Mouse (Mus musculus): ENCODE measurements around the gene Tab2.
"Not testable (repeated sequence)": the region's sequence is repeated elsewhere in the genome, so short reads cannot be mapped to it uniquely, and the experiment has no call there.

The Tab2 gene

DNA sequence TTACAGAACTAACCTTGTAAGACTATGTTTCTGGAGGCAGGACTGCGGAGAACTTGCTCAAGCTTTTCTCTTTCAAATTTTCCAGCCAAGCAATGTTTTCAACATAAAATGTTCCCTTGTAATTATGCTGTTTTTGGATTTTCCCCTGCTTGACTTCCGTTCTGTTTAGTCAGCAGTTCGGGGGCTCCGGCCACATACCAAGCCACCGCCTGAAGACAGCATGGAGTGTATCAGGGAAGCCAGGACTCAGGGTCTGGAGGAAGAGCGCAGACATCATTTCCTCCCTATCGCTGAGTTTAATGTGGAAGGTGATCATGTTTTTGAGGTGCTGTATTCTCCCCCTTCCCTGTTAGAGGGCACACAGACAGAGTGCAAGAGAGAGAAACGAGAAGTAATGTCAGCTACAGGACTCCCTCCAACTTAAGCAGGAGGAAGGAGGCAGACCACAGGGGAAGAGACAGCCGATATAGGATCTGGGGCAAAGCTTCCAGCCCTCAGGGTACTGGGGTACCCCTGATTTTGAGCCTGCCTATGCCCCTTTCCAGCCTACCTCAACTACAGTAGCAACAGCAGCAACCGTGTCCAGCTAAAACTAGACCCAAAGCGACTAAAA, 67.7 kb downstream of the Tab2 start:
- DNase-seq (ENCODE audit: low read depth, low spot score), result no peak

DNA sequence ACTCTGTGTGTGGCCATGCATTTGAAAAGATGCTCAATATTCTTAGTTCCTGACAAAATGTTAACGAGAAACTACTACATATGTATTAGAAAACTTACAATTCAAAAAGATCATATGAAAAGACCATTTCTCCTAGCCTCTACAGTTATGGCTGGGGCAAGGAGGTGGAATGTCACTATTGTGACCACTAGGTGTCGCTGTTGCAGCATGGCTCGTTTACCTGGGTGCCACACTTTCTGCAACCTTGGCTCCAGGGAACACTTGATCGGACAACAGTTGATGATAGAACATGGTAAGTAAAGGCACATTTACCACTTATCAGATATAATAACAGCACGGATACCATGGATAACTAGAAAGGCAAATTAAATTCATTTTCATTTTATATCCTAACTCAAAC, 72.5 kb downstream of the Tab2 start:
- DNase-seq (ENCODE audit: low read depth, low spot score), result peak; percentile 80

DNA sequence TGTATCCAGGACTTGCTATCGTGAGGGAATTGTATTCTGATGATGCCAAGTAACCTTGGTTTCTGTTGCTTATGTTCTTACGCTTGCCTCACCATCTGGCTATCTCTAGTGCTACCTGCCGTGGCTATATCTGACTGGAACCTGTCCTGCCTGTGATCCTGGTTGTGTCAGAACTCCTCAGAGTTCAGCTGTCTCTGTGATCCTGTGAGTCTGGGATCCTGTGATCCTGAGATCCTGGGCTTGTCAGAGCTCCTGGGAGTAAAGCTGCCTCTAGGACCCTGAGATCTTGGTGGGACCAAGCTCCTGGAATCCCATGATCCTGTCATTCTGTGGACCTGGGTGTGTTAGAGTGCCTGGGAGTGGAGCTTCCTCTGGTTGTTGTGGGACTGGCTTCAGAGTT, 74.1 kb downstream of the Tab2 start:
- no peak for DNase-seq (ENCODE audit: low read depth, low spot score)

DNA sequence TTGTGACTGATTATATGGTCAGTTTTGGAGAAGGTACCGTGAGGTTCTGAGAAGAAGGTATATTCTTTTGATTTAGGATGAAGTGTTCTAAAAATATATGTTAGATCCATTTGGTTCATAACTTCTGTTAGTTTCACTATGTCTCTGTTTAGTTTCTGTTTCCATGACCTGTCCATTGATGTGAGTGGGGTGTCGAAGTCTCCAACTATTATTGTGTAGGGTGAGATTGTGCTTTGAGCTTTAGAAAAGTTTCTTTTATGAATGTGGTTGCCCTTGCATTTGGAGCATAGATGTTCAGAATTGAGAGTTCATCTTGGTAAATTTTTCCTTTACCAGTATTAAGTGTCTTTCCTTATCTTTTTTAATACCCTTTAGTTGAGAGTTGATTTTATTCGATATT, 75.7 kb downstream of the Tab2 start:
- not testable (repeated sequence) for DNase-seq (ENCODE audit: low read depth, low spot score)

DNA sequence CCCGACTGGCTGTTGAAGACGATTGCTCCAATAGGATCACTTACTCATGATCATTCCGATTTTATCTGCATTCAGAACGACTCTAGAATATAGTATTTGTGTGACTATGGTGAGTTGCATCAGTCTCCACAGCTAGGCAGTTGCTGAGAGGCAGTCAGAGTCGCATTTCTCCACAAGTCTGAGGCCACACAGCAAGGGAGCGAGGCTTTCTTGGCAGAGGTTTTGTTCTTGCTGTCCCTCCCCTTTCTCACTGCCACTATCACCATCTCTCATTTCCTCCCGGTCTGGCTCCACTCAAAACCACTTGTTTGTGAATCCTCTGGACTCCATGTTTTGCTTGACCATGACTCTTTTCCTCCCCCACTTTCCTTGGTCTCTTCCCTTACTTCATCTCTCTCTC, 81.8 kb downstream of the Tab2 start:
- no peak for DNase-seq (ENCODE audit: low read depth, low spot score)

DNA sequence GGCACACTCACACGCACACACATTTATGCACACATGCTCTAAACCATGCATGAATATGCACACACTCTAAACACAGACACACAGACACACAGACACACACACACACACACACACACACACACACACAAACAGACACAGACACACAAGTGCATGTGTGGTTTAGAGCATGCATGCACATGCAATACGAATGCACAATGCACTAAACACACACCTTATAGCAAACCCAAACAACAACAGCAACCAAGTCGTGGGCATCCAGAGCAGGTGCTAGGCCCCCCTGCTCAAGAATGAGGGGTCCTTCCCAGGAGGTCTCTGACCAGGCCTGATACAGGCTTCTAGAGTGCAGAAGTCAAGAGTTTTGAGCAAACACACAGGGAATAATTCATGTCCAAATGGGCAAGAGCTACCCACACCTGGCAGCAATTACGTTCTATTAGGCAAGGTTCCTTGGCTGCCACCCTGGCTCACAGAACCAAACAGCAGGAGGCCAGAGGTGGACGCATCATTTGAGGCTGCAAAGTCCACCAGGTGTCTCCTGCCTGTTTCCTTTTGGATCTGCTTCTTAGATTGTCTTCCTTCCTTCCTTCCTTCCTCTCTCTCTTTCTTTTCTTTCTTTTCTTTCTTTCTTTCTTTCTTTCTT, 84.5 kb downstream of the Tab2 start:
- no peak for DNase-seq (ENCODE audit: low read depth, low spot score)

DNA sequence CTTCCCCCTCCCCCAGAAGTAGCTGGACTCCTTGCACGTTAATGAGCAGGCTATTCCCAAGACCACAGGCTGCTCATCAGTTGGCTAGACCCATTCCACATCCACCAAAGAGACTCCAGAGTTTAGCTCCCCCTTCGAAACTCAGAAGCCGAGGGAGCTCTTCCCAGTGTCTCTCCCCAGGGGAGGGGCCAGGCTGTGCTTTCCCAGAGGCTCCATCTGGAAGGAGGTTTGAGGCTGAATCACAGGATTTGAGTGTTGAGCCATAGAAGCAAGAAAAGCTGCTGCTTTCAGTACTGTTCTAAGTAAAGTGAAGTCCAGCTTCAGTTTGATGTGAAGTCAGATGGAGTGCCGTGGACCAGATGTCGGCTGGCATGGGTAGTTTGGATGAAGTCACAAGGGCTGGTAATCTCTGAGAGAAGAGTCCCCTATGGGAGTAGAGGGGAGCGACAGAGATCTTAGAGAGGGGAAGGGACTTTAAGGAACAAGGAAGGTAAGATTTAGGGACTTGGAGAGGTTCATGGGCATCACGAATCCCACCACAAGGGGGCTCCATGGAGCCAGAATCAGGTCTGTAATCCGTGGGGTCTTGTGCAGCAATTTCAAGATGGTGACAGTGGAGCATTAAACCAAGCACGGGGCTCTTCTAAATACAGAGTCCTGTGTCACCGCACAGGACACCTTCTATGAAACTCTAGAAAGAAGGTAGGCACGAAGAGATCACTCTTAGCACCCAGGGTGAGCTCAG, 85.3 kb downstream of the Tab2 start:
- DNase-seq (ENCODE audit: low read depth, low spot score), result peak; percentile 55

DNA sequence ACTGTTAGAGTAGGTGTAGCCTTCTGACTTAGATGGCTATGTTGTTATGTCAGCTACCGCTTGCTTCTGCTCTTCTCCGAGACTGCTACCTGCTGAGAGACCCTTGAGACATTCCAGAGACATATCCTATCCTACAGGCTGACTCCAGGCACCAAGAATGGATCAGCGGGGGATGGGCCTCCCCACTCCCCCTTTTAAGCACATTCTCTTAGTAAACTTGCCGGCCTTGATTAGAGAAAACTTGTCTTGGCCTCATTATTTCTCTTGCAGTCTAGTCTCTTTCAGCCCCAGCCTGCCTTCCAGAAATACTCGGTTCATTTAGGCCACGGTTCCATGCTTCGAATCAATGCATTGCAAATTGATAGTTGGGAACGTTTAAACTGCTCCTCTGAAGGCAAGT, 86.3 kb downstream of the Tab2 start:
- DNase-seq (ENCODE audit: low read depth, low spot score), result no peak

DNA sequence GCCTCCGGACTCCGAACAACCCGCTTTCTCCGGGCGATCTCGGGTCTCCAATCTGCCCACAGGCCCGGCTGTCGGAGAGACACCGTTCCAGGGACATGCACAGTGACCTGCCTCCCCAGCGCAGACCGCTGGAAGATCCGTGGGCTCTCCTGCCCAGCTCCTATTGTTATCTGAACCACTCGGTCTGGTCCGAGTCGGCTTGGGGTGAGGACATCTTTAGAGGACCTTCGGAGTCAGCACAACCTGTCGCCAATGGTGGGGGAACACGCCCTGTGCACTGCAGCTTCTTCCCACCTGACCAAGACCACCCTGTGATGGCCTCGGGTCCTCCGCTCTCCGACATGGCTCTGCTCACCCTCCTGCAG, 88.4 kb downstream of the Tab2 start:
- DNase-seq (ENCODE audit: low read depth, low spot score), result no peak

DNA sequence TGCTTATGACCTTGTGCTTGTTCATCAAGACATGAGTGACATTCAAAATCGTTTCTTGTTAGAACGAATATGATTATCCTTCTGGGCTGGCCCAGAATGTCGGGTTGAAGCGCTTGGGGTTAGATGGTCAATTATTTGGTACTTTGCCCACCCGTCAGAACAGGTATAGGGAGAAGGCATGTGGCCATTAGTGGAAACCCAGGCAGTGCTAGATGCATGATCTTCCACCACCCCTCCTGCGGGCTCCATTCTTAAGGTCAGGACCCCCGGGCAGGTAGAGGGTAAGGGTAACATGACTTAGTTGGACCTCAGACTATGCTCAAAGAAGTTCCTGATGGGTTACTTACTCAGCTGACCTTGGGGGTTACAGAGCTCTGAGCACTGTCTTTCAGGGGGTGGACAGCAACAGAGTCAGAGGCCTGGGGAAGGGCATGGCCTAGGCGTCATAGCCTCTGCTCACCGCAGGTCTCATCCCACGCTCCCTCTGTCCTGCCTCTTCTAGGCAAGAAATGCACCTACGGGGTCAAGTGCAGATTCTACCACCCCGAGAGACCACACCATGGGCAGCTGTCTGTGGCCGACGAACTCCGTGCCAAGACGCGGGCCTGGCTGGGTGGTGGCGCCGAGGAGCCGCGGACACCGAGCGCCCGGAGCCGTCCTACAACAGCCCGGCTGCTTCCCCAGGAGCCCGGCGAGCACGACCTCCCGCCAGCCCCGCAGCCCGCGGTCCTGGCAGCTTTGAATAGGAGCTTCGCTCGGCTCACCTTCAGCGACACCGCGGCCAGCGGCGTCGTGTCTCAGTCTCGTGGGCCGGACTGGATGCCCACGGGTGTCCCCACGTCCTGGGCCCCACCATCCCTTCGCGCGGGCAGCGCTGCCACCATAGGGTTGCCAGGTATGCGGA, 89.0 kb downstream of the Tab2 start:
- no peak for DNase-seq (ENCODE audit: low read depth, low spot score)

DNA sequence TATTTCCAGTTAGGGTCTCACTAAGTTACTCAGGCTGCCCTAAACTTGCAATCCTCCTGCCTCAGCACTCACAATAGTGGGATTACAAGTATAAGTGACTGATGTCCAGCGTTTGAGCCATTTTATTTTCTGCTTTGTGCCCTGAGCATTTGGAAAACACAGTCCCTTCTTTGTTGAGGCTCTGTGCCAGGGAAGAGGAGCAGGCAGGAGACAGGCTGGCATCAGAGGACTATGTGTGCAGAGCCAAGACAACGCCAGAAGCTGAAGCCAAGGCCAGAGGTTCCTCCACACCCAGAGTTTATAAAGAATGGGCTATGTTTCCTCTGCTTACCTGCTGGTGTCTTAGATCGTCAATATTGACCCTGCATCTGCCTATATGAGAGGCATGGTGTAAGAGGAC, 91.2 kb downstream of the Tab2 start:
- DNase-seq (ENCODE audit: low read depth, low spot score), result no peak

DNA sequence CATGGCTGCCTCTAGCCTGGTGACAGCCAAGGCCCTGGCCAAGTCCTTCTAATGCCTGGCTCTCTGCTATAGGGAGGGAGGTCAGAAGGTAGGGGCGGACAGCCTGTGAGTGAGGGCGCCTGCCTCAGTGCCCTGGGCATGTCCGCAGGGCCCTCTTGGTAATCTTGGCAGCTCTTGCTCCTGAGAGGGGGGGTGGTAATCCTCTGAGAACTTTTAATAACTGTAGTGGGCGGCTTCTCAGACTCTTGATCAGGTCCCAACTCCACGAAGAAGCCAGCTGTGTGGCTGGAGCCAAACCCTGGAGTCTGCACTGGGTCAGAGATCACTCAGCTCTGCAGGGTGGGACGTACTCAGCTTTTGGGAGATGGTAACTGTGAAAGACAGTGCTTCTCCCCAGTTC, 91.8 kb downstream of the Tab2 start:
- DNase-seq (ENCODE audit: low read depth, low spot score), result no peak

DNA sequence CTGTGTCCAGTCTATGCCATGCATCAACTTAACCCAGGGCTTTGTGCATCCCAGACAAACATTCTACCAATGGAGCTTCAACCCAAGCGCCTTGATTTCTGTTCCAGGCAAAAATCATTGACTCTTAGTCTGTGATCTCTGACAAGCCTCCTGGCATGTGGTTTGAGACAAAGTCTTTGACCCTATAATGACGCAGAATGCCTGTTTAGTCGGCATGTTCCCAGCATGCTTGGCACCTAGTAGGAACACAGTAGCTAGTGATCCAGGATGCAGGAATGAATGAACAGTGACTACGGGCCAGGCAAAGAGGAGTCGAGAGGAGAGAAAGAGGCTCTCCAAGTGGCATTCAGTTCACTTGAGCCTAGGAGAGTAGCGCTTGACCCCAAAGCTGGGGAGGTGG, 92.6 kb downstream of the Tab2 start:
- DNase-seq (ENCODE audit: low read depth, low spot score), result no peak

DNA sequence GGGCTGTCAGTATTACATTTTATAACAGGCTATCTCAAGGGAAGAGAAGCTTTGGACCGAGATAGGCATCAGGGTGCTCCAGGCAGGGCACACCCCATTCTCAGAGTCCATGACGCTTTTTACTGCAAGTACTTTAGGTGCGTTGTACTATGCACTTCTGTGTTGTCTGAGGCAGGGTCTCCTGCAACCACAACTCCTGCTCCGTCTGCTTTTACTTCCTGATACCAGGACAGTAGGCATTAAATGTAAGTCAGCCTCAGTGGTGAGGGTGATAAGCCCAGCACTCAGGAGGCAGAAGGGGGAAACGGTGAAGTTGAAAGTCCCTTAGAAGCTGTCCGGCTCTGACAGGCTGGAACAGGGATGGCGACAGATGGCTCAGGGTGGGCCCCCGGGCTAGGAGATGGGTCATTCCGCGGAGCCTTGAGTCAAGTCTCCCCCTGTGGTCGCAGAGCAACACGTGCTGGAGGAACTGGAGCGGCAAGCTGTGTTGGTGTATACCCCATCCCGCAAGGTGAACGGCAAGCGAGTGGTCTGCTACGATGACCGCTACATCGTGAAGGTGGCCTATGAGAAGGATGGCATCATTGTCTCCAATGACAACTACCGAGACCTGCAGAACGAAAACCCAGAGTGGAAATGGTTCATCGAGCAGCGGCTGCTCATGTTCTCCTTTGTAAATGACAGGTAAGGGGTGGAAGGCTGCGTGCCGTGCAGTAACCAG, 93.9 kb downstream of the Tab2 start:
- no peak for DNase-seq (ENCODE audit: low read depth, low spot score)

DNA sequence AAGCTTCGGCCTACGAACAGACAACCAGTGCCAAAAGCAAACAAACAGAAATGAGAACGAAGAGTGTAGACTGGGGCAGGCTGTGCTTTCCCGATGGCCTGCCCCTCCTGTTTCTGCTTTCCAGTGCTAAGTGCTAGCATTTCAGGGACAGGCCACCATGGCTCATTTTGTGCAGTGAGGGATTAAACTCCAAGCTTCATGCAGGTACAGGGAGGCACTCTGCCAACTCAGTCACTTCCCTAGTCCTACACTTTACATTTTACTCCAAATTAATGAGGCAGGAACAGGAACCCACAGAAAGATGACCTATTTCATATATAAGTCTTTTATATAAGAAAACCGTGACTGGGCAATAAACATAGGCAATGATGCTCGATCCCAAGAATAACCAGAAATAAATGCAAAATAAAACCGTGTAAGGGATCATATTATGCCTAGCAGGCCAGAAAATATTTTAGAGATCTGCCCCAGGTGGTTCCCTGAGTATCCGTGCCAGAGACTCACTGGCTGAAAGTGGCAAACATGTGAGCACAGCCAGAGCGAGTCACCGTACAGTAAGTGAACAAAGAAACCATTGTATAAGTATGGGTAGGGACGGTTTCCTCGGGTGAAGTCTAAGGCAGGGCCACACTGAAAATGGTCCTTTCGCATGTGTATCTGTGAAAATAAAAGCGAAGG, 94.6 kb downstream of the Tab2 start:
- peak; percentile 71 for DNase-seq (ENCODE audit: low read depth, low spot score)

DNA sequence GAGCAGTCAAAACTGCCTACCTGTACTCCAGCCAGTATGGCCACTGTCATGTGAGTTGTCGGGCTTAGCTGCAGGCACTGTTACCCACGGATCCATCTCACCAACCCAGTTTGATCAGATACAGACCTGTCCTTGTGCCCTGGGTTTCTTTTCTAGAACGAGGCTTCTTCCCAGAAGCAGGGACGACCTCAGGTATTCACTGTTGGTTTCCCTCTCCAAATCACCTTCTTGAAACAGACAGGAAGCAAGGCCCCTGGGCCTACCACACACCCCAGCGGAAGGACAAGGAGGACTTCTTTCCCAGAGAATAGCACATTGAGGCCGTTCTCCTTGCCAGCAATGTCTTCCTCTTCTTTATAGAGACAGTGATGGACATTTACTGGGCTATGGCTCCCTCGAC, 95.5 kb downstream of the Tab2 start:
- no peak for DNase-seq (ENCODE audit: low read depth, low spot score)
